Mouse (Mus musculus) kidney, adult 2 months (tissue): Measurements from ENCODE around the gene Noc4l.

Experiments
- CTCF ChIP-seq: fragments of 200-500 bp; conservative IDR thresholded peaks from 2 replicates; pipeline ENCODE4 v1.5.1; 2011; ENCODE audit warnings: low read depth, mild to moderate bottlenecking, control low read depth, low read length, moderate library complexity, mixed read lengths; ENCODE audit not compliant: insufficient read depth, insufficient read length
- POLR2A ChIP-seq: fragments of 200-500 bp; IDR thresholded peaks from one replicate; pipeline ENCODE4 v1.6.1; 2011; ENCODE audit warnings: low read depth, low read length, control low read depth

DNA sequence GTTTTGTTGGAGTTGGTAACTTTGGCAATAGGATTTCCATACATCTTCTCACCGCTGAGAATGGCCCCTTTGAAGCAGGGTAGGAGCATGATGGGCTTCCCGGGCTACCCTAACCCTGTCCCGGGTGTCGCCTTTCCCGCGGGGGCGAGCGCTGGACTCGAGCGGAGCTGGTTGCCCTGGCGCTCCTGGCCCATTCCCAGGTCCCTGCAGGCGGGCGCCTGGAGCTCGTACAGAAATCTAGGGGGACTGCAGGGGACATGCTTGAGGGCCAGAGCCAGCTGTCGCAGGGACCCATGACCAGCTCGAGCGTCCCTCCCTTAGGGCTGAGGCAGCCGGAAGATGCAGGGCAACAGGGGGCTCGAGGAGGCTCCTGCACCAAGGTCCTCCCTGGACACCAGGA lies 25.1 kb downstream of the Noc4l start:
- TF ChIP-seq POLR2A (no peak), CTCF (no peak)
